Mouse (Mus musculus): ENCODE measurements around the gene Idi1. TPM values are rescaled to one million over a fixed set of nuclear protein-coding genes. Genes with fewer than 3 reads are reported as not detected.
"Not testable (repeated sequence)": the region's sequence is repeated elsewhere in the genome, so short reads cannot be mapped to it uniquely, and the experiment has no call there.

Gene Idi1
- polyA plus RNA-seq, 1 experiment from 2014 or later = 65.1 TPM

DNA sequence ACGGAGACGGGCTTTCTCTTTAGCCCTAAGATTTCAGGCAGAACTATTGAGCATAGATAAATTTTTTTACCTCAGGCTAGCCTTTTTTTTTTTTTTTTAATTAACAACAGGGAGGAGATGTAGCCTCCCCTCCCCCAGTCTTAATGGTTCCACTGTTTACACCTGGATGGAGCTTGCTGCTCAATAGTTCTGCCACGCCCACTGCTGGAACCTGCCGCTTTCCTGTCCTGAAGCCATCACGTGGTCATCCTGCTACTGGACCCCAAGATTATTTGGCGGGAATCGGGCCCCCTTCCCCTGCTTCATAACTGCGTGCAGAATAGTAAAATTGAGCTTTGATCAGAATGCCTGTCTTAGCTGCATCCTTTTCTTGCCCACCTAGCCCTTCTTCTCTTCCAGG is 28.6 kb downstream of the Idi1 start:
- not testable (repeated sequence) for ATAC-seq (replicated peaks; ENCODE audit: insufficient number of reproducible peaks, low FRiP score, low TSS enrichment); H3K27ac ChIP-seq (ENCODE audit: low read depth, low read length); H3K4me1 ChIP-seq (ENCODE audit: control insufficient read depth, insufficient read depth, low read length); H3K36me3 ChIP-seq (ENCODE audit: control insufficient read depth, insufficient read depth, low read length); H3K9ac ChIP-seq (ENCODE audit: low read depth, low read length); H3K4me2 ChIP-seq; H3K27me3 ChIP-seq (ENCODE audit: control insufficient read depth, insufficient read depth, low read length); H3K9me3 ChIP-seq (replicated peaks; ENCODE audit: control insufficient read depth, low read length); H3K4me3 ChIP-seq (ENCODE audit: low read depth, low read length)
- WGBS (ENCODE audit: insufficient replicate concordance) = 82% methylated on average over 8 of the region's 8 CpGs

DNA sequence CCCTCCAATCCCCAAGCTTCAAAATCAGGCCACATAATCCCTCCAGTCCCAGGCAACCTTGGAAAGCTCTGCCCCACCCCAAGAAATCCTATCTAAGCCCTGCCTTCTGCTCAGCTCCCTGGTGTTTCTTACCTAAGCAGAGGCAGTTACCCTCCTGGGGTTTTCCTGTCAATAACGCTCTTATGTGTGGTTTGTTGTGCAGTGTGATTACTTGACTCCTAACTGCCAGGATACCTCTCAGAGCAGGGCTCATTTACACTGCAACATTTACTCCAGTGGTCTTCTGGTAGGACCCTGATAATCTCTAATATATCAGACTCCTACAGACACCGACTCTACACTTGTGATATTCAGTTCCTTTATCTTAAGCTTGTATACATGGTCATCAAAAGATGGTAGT is 48.2 kb downstream of the Idi1 start:
- no peak for ATAC-seq (replicated peaks; ENCODE audit: insufficient number of reproducible peaks, low FRiP score, low TSS enrichment)
- H3K36me3 ChIP-seq (ENCODE audit: control insufficient read depth, insufficient read depth, low read length) = no peaks in the 10 kb centered on the region
- H3K4me3 ChIP-seq (ENCODE audit: low read depth, low read length) = no peak overlapping the region
- no peak overlapping the region for H3K9ac ChIP-seq (ENCODE audit: low read depth, low read length)
- no peaks in the 10 kb centered on the region for H3K4me1 ChIP-seq (ENCODE audit: control insufficient read depth, insufficient read depth, low read length)
- no peaks in the 10 kb centered on the region for H3K9me3 ChIP-seq (replicated peaks; ENCODE audit: control insufficient read depth, low read length)
- 60% methylated on average over 2 of the region's 2 CpGs for WGBS (ENCODE audit: insufficient replicate concordance)
- no peaks in the 10 kb centered on the region for H3K27me3 ChIP-seq (ENCODE audit: control insufficient read depth, insufficient read depth, low read length)
- no peak overlapping the region for H3K4me2 ChIP-seq
- no peak overlapping the region for H3K27ac ChIP-seq (ENCODE audit: low read depth, low read length)

DNA sequence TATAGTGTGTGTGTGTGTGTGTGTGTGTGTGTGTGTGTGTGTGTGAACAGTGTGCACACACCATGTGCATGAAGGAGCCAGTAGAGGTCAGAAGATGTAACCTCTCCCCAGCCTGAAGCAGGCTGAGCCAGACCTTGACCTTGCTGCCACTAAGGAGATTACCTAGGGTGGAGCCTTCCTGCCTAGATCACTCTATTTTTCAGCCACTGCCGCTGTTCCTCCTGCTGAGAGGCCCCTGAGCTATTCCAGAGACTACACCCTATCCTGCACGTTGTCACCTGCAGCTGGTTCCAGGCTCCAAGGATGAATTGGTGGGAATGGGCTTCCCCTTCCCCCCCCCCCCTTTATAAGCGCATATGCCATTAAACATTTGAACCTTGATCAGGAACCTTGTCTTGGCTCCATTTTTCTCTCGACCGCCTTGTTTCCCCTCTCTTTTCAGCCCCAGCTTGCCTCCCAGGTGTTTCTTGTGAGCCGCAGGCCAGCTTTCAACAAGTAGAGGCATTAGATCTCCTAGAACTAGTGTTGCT is 52.4 kb downstream of the Idi1 start:
- H3K9ac ChIP-seq (ENCODE audit: low read depth, low read length); H3K36me3 ChIP-seq (ENCODE audit: control insufficient read depth, insufficient read depth, low read length); H3K27me3 ChIP-seq (ENCODE audit: control insufficient read depth, insufficient read depth, low read length); H3K27ac ChIP-seq (ENCODE audit: low read depth, low read length); H3K4me3 ChIP-seq (ENCODE audit: low read depth, low read length); H3K4me2 ChIP-seq; ATAC-seq (replicated peaks; ENCODE audit: insufficient number of reproducible peaks, low FRiP score, low TSS enrichment); H3K9me3 ChIP-seq (replicated peaks; ENCODE audit: control insufficient read depth, low read length); H3K4me1 ChIP-seq (ENCODE audit: control insufficient read depth, insufficient read depth, low read length): not testable (repeated sequence)
- 77% methylated on average over 5 of the region's 6 CpGs for WGBS (ENCODE audit: insufficient replicate concordance)

DNA sequence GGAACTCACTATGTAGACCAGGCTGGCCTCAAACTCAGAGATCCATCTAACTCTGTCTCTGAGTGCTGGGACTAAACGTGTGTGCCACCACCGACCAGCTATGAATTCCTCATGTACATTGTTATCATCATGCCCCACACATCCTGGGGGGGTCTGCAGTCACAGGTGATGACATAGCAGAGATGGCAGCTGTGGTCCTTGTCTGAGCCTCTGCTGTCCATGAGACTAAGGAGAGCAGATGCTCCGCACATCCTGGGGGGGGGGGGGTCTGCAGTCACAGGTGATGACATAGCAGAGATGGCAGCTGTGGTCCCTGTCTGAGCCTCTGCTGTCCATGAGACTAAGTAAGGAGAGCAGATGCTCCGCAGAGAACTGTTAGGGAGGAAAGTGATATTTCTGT is 55.8 kb downstream of the Idi1 start:
- not testable (repeated sequence) for H3K4me2 ChIP-seq; H3K9ac ChIP-seq (ENCODE audit: low read depth, low read length); H3K36me3 ChIP-seq (ENCODE audit: control insufficient read depth, insufficient read depth, low read length); H3K9me3 ChIP-seq (replicated peaks; ENCODE audit: control insufficient read depth, low read length); H3K27ac ChIP-seq (ENCODE audit: low read depth, low read length); H3K4me3 ChIP-seq (ENCODE audit: low read depth, low read length); ATAC-seq (replicated peaks; ENCODE audit: insufficient number of reproducible peaks, low FRiP score, low TSS enrichment); H3K27me3 ChIP-seq (ENCODE audit: control insufficient read depth, insufficient read depth, low read length); H3K4me1 ChIP-seq (ENCODE audit: control insufficient read depth, insufficient read depth, low read length)
- 75% methylated on average over 4 of the region's 4 CpGs for WGBS (ENCODE audit: insufficient replicate concordance)

DNA sequence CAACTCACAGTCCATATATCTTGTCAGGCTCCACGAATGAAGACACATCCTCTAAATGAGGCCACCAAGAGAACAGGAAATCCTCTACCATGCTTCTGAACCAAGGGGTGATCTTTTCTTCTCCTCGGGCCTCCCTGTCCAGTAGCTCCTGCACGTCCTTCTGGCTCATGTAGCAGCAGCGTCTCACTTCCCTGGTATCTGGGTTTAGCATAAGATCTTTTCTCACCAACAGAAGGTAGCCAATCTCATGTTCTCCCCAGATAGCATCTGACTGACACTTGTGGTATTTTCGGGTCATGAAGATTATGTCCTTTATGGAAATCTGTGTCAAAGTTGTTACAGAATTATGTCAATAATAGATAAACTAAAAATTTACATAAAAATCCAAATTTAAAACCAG is 56.4 kb downstream of the Idi1 start:
- 56% methylated on average over 1 of the region's 5 CpGs for WGBS (ENCODE audit: insufficient replicate concordance)
- not testable (repeated sequence) for ATAC-seq (replicated peaks; ENCODE audit: insufficient number of reproducible peaks, low FRiP score, low TSS enrichment); H3K4me2 ChIP-seq; H3K27me3 ChIP-seq (ENCODE audit: control insufficient read depth, insufficient read depth, low read length); H3K9me3 ChIP-seq (replicated peaks; ENCODE audit: control insufficient read depth, low read length); H3K4me1 ChIP-seq (ENCODE audit: control insufficient read depth, insufficient read depth, low read length); H3K9ac ChIP-seq (ENCODE audit: low read depth, low read length); H3K4me3 ChIP-seq (ENCODE audit: low read depth, low read length); H3K36me3 ChIP-seq (ENCODE audit: control insufficient read depth, insufficient read depth, low read length); H3K27ac ChIP-seq (ENCODE audit: low read depth, low read length)

Small RNA genes within 50 kb of the gene (microRNA-seq; reads per million reads assigned to microRNA genes)
- not detected for gene Gm22750 (ENCODE audit: borderline number of aligned reads)

Other genes starting within 250 kb of the Idi1 start
- gene Wdr37, start 13.6 kb upstream of the Idi1 start, polyA plus RNA-seq (2014; fragmentation: Nextera tagmentation; extraction: Ambion mirVana) = 19.6 and 25.5 TPM in 2 replicates
- not detected in 2 replicates for gene Gm9745, start 62.7 kb downstream of the Idi1 start, polyA plus RNA-seq (2014; fragmentation: Nextera tagmentation; extraction: Ambion mirVana)
- 0.07 and 0.18 TPM in 2 replicates for gene Idi2, start 67.4 kb downstream of the Idi1 start, polyA plus RNA-seq (2014; fragmentation: Nextera tagmentation; extraction: Ambion mirVana)
- 57.5 and 59.3 TPM in 2 replicates for gene Gtpbp4, start 110.6 kb downstream of the Idi1 start, polyA plus RNA-seq (2014; fragmentation: Nextera tagmentation; extraction: Ambion mirVana)
- gene Larp4b, start 208.4 kb downstream of the Idi1 start, polyA plus RNA-seq (2014; fragmentation: Nextera tagmentation; extraction: Ambion mirVana) = 29.6 and 31.7 TPM in 2 replicates